Mouse (Mus musculus) heart, embryonic 11.5 days (tissue): ENCODE data around the gene Grk2. TPM values are rescaled to one million over a fixed set of nuclear protein-coding genes. Genes with fewer than 3 reads are reported as not detected.
"Not testable (repeated sequence)": the region's sequence is repeated elsewhere in the genome, so short reads cannot be mapped to it uniquely, and the experiment has no call there.

Source experiments
- ATAC-seq: fragments of 200-750 bp; cut with Nextera tagmentation; replicated peaks from 2 replicates; pipeline ENCODE4 v1.8.0; 2017; ENCODE audit warnings: moderate library complexity; ENCODE audit not compliant: insufficient number of reproducible peaks, low FRiP score, low TSS enrichment
- H3K27ac ChIP-seq: fragments of 300-500 bp; sonication (generic); 2 replicates; pipeline ENCODE4 v1.5.1; 2014; ENCODE audit warnings: mild to moderate bottlenecking, low read depth, low read length
- H3K27me3 ChIP-seq: fragments of 300-500 bp; sonication (generic); 2 replicates; pipeline ENCODE4 v1.6.1; 2014; ENCODE audit warnings: mild to moderate bottlenecking, low read length, mixed read lengths; ENCODE audit not compliant: control insufficient read depth, insufficient read depth
- H3K36me3 ChIP-seq: fragments of 300-500 bp; sonication (generic); 2 replicates; pipeline ENCODE4 v1.6.1; 2014; ENCODE audit warnings: mild to moderate bottlenecking, low read length, moderate library complexity, mixed read lengths; ENCODE audit not compliant: control insufficient read depth, insufficient read depth
- H3K4me1 ChIP-seq: fragments of 300-500 bp; sonication (generic); 2 replicates; pipeline ENCODE4 v1.6.1; 2014; ENCODE audit warnings: low read length; ENCODE audit not compliant: control insufficient read depth, insufficient read depth
- H3K4me2 ChIP-seq: fragments of 300-500 bp; sonication (generic); 2 replicates; pipeline ENCODE4 v1.6.1; 2014; ENCODE audit warnings: mild to moderate bottlenecking, moderate library complexity
- H3K4me3 ChIP-seq: fragments of 300-500 bp; sonication (generic); 2 replicates; pipeline ENCODE4 v1.5.1; 2014; ENCODE audit warnings: low read depth, low read length
- H3K9ac ChIP-seq: fragments of 300-500 bp; sonication (generic); 2 replicates; pipeline ENCODE4 v1.6.1; 2014; ENCODE audit warnings: mild to moderate bottlenecking, low read depth, low read length, moderate library complexity
- H3K9me3 ChIP-seq: fragments of 300-500 bp; sonication (generic); replicated peaks from 2 replicates; pipeline ENCODE4 v1.6.1; 2016; ENCODE audit warnings: low read length; ENCODE audit not compliant: control insufficient read depth
- WGBS: fragments of 180-500 bp; shearing (Covaris S2); extraction: QIAGEN DNeasy Blood & Tissue Kit; methylation state at CpG from one replicate; pipeline ENCODE4 v1.1.7; 2014; ENCODE audit not compliant: insufficient replicate concordance; 5-methylcytosine and 5-hydroxymethylcytosine counted together
- polyA plus RNA-seq: library from polyadenylated mRNA; unstranded; fragments of >200 nt; fragmentation: Nextera tagmentation; extraction: Ambion mirVana; gene quantifications from 2 replicates; pipeline ENCODE4 v1.2.1, GENCODE M21; 2014

Gene Grk2
- polyA plus RNA-seq, 1 experiment from 2014 or later, result 12.0 TPM

- WGBS, result 1% methylated on average over 41 of the region's 41 CpGs
- peak; percentile 79 for ATAC-seq
- Histone ChIP-seq H3K4me2 (peak overlapping the region; percentile 96), H3K9ac (peak overlapping the region; percentile 62), H3K36me3 (no peaks in the 10 kb centered on the region), H3K27ac (no peak overlapping the region), H3K4me1 (peaks cover 5% of the 10 kb centered on the region), H3K9me3 (no peaks in the 10 kb centered on the region), H3K4me3 (peak overlapping the region; percentile 55), H3K27me3 (no peaks in the 10 kb centered on the region)
Measured at GRCm38 (mm10) chr19:4257216-4257896, 48.7 kb downstream of the Grk2 start.

- no peak for ATAC-seq
- no peak overlapping the region for H3K27ac ChIP-seq
- H3K36me3 ChIP-seq, result no peaks in the 10 kb centered on the region
- H3K4me3 ChIP-seq, result no peak overlapping the region
- no peaks in the 10 kb centered on the region for H3K27me3 ChIP-seq
- whole genome bisulfite sequencing, result 68% methylated on average over 11 of the region's 11 CpGs
- peaks cover 5% of the 10 kb centered on the region for H3K4me1 ChIP-seq
- no peaks in the 10 kb centered on the region for H3K9me3 ChIP-seq
- H3K4me2 ChIP-seq, result no peak overlapping the region
- no peak overlapping the region for H3K9ac ChIP-seq
Measured at GRCm38 (mm10) chr19:4255583-4256162, 50.3 kb downstream of the Grk2 start.

GRCm38 (mm10) chr19:4254230-4254629 is 51.8 kb downstream of the Grk2 start:
- Histone ChIP-seq H3K4me2 (no peak overlapping the region), H3K9ac (no peak overlapping the region), H3K36me3 (no peaks in the 10 kb centered on the region), H3K4me1 (peaks cover 5% of the 10 kb centered on the region), H3K27me3 (no peaks in the 10 kb centered on the region), H3K9me3 (no peaks in the 10 kb centered on the region), H3K4me3 (no peak overlapping the region), H3K27ac (no peak overlapping the region)
- WGBS, result 76% methylated on average over 7 of the region's 7 CpGs
- ATAC-seq, result no peak

- H3K4me3 ChIP-seq, H3K9me3 ChIP-seq, H3K4me2 ChIP-seq, ATAC-seq, H3K9ac ChIP-seq, H3K27ac ChIP-seq, H3K27me3 ChIP-seq, H3K4me1 ChIP-seq, H3K36me3 ChIP-seq: not testable (repeated sequence)
- WGBS, result 58% methylated on average over 1 of the region's 1 CpGs
Measured at GRCm38 (mm10) chr19:4248683-4249082, 57.3 kb downstream of the Grk2 start.

GRCm38 (mm10) chr19:4247010-4247409 is 59.0 kb downstream of the Grk2 start:
- 40% methylated on average over 1 of the region's 1 CpGs for WGBS
- H3K4me2 ChIP-seq, result no peak overlapping the region
- ATAC-seq, result no peak

GRCm38 (mm10) chr19:4244775-4245174 is 61.2 kb downstream of the Grk2 start:
- no peak for ATAC-seq
- no peaks in the 10 kb centered on the region for H3K9me3 ChIP-seq
- no peaks in the 10 kb centered on the region for H3K4me1 ChIP-seq
- H3K27ac ChIP-seq, result no peak overlapping the region
- H3K36me3 ChIP-seq, result no peaks in the 10 kb centered on the region
- H3K4me3 ChIP-seq, result no peak overlapping the region
- H3K27me3 ChIP-seq, result peaks cover 5% of the 10 kb centered on the region; the same call in 1 of the 2 replicates
- H3K4me2 ChIP-seq, result no peak overlapping the region
- 71% methylated on average over 6 of the region's 6 CpGs for WGBS
- H3K9ac ChIP-seq, result no peak overlapping the region

More at GRCm38 (mm10) chr19:4247010-4247409, 59.0 kb downstream of the Grk2 start:
- no peaks in the 10 kb centered on the region for H3K4me1 ChIP-seq
- H3K9ac ChIP-seq, result no peak overlapping the region
- H3K4me3 ChIP-seq, result no peak overlapping the region
- H3K36me3 ChIP-seq, result no peaks in the 10 kb centered on the region
- H3K9me3 ChIP-seq, result no peaks in the 10 kb centered on the region
- peaks cover 5% of the 10 kb centered on the region; the same call in 1 of the 2 replicates for H3K27me3 ChIP-seq
- no peak overlapping the region for H3K27ac ChIP-seq

GRCm38 (mm10) chr19:4242416-4242815 is 63.6 kb downstream of the Grk2 start:
- no peak overlapping the region for H3K4me3 ChIP-seq
- H3K27me3 ChIP-seq, result 0 out of 2 replicates have a peak, but pooled peaks cover 3% of the 10 kb centered on the region
- H3K4me2 ChIP-seq, result no peak overlapping the region
- H3K36me3 ChIP-seq, result no peaks in the 10 kb centered on the region
- H3K27ac ChIP-seq, result no peak overlapping the region
- WGBS, result 62% methylated on average over 3 of the region's 3 CpGs
- H3K9me3 ChIP-seq, result no peaks in the 10 kb centered on the region
- no peak for ATAC-seq
- H3K9ac ChIP-seq, result no peak overlapping the region
- no peaks in the 10 kb centered on the region for H3K4me1 ChIP-seq

GRCm38 (mm10) chr19:4240247-4240668 is 65.8 kb downstream of the Grk2 start:
- Histone ChIP-seq H3K27ac (no peak overlapping the region), H3K4me1 (no peaks in the 10 kb centered on the region), H3K36me3 (no peaks in the 10 kb centered on the region), H3K9ac (no peak overlapping the region), H3K4me2 (no peak overlapping the region), H3K27me3 (0 out of 2 replicates have a peak, but pooled peaks cover 3% of the 10 kb centered on the region), H3K9me3 (no peaks in the 10 kb centered on the region), H3K4me3 (no peak overlapping the region)
- 62% methylated on average over 8 of the region's 8 CpGs for WGBS
- no peak for ATAC-seq
